Mouse (Mus musculus): ENCODE measurements around the gene Drd4. TPM values are rescaled to one million over a fixed set of nuclear protein-coding genes. Genes with fewer than 3 reads are reported as not detected.

The Drd4 gene
- polyA plus RNA-seq, 1 experiment from 2014 or later, result 0.93 TPM

DNA sequence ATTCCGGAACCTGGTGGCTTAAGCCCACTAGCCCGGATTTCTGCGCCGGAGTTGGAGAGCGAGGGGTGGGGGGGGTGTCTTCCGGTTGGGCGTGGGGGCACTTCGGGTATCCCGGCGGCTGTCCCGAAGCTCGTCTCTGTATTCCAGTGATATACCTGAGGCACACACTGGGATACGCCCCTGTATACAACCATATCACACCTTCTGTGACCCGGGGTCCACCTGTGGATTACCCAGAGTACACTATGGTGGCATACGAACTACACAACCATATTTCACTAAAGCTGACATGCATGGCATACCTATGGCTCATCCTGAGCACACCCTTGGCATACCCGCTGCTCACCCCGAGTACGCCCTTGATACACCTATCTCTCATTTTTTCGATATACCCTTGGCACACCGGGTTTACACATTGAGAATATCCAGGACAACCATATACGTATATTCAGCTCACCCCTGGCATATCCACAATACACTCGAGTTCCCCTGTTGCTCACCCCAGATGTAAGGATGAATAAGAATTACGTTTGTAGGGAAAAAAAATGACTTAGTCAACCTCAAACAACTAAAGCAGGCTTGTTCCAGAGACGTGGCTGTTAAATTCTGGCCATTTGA is 36.7 kb downstream of the Drd4 start:
- Histone ChIP-seq H3K27me3 (ENCODE audit: low read depth, poor library complexity, severe bottlenecking) (no peaks in the 10 kb centered on the region), H3K27ac (peak overlapping the region; percentile 98), H3K4me3 (peak overlapping the region; percentile 66), H3K9me3 (replicated peaks) (no peaks in the 10 kb centered on the region), H3K36me3 (peaks cover 33% of the 10 kb centered on the region), H3K4me1 (peaks cover 29% of the 10 kb centered on the region)
- WGBS, result 21% methylated on average over 24 of the region's 24 CpGs
- no peak for DNase-seq (ENCODE audit: low spot score)

DNA sequence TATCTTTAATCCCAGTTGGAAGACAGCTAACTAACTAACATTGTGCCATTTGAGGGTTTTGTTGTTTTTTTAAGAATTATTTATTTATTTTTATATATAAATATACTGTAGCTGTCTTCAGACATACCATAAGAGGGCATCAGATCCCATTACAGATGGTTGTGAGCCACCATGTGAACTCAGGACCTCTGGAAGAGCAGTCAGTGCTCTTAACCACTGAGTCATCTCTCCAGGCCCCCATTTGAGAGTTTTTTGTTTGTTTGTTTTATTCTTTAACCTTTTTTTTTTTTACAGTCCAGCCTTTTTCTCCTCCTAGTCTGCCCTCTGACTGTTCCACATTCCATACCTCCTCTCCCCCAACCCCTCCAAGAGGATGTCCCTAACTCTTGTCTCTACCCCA is 38.9 kb downstream of the Drd4 start:
- Histone ChIP-seq H3K9me3 (replicated peaks) (no peaks in the 10 kb centered on the region), H3K27ac (no peak overlapping the region), H3K27me3 (ENCODE audit: low read depth, poor library complexity, severe bottlenecking) (no peaks in the 10 kb centered on the region), H3K4me3 (no peak overlapping the region), H3K4me1 (peaks cover 25% of the 10 kb centered on the region), H3K36me3 (peaks cover 39% of the 10 kb centered on the region)
- no peak for DNase-seq (ENCODE audit: low spot score)

DNA sequence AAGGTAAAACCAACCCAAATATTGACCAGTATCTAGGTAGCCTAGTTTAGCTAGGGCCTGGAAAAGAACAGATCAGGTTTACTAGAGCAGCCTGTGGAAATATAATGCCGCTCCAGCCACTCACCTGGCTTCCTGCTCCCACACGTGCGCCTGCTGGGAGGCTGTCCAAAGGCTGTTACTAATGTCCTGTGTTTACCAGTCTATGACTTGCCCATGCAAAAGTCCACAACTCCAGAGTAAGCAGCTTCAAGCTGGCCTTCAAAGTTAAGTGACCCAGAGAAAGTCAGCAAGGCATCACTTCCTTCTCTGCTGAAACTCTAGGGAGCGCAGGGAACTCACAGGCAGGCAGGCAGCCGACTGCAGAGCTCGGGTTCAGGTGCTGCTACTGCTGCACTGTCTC is 40.2 kb downstream of the Drd4 start:
- Histone ChIP-seq H3K36me3 (peaks cover 45% of the 10 kb centered on the region), H3K27ac (no peak overlapping the region), H3K4me1 (peaks cover 13% of the 10 kb centered on the region), H3K4me3 (no peak overlapping the region), H3K9me3 (replicated peaks) (no peaks in the 10 kb centered on the region), H3K27me3 (ENCODE audit: low read depth, poor library complexity, severe bottlenecking) (no peaks in the 10 kb centered on the region)
- DNase-seq (ENCODE audit: low spot score), result no peak
- 81% methylated on average over 6 of the region's 6 CpGs for WGBS

DNA sequence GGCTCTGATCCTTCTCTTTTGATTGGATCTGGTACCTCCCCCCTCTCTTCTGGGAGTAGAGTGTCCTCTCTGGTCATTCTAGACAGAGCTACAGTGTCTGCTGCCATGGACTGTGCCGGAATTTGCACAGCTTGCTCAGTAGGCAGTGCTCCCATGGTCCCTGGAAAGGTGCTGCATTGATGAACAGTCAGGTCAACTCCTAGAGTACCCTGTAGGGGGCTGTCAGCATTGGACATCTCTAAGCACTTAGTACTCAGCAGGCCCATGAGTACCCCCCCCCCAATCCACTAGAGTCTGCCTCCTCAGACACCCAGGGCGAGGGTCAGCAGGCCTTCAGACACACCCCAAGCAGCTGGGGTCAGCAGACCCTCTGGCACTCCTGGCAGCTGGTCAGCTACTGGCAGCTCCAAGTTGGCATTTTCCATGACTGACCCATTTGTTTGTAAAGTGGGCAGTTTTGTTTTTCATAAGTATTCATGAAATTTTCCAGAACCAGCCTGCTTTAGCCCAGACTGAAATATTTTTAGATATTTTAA is 43.3 kb downstream of the Drd4 start:
- H3K9me3 ChIP-seq (replicated peaks), result no peaks in the 10 kb centered on the region
- 82% methylated on average over 2 of the region's 2 CpGs for WGBS
- DNase-seq (ENCODE audit: low spot score), result no peak
- peaks cover 26% of the 10 kb centered on the region for H3K27me3 ChIP-seq (ENCODE audit: low read depth, poor library complexity, severe bottlenecking)
- H3K27ac ChIP-seq, result no peak overlapping the region
- no peak overlapping the region for H3K4me3 ChIP-seq
- H3K4me1 ChIP-seq, result peaks cover 26% of the 10 kb centered on the region
- peaks cover 45% of the 10 kb centered on the region for H3K36me3 ChIP-seq

DNA sequence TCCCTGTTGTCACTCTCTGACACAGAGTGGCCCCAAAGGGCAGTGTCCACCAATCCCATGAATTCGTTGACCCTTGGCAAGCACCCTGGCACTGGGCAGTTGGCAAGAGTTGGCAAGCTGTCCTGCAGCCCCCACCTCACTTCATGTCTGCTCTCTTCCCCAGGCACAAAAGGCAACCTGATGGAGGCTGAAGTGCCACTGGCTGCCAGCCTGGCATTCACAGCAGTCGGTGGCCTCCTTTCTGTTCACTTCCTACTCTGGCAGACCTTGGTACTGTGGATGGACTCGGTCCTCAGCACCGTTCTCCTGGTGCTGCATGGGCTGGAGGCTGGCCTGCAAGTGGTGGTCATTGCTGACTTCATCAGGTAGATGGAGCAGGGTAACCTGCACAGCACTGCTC is 43.9 kb downstream of the Drd4 start:
- no peak overlapping the region for H3K4me3 ChIP-seq

DNA sequence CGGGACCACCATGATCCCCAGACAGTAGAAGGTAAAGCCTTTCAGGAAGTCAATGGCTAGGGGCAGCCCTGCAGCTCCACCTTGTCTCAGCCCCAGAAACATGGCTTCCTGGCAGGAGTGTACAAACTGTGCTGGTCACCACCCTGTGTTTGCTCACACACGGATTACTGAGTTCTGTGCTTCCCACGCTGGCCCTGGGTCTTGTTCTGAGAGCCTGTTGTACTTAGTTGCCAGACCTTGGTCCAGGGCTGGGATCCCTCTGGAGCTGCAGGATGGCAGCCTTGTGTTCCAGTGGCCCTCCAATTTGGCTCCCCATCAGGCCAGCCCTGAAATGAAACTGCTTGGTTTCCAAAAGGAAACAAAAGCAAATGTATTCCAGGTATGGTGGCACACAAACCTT is 44.5 kb downstream of the Drd4 start:
- Histone ChIP-seq H3K27me3 (ENCODE audit: low read depth, poor library complexity, severe bottlenecking) (peaks cover 32% of the 10 kb centered on the region), H3K4me1 (peaks cover 29% of the 10 kb centered on the region), H3K4me3 (no peak overlapping the region), H3K9me3 (replicated peaks) (no peaks in the 10 kb centered on the region), H3K36me3 (peaks cover 45% of the 10 kb centered on the region), H3K27ac (no peak overlapping the region)
- WGBS, result 83% methylated on average over 3 of the region's 3 CpGs
- DNase-seq (ENCODE audit: low spot score), result no peak

More for the DNA sequence above, 43.9 kb downstream of the Drd4 start:
- DNase-seq (ENCODE audit: low spot score), result no peak
- Histone ChIP-seq H3K4me1 (peaks cover 29% of the 10 kb centered on the region), H3K36me3 (peaks cover 45% of the 10 kb centered on the region), H3K27me3 (ENCODE audit: low read depth, poor library complexity, severe bottlenecking) (peaks cover 32% of the 10 kb centered on the region), H3K9me3 (replicated peaks) (no peaks in the 10 kb centered on the region), H3K27ac (no peak overlapping the region)
- 90% methylated on average over 4 of the region's 4 CpGs for WGBS

DNA sequence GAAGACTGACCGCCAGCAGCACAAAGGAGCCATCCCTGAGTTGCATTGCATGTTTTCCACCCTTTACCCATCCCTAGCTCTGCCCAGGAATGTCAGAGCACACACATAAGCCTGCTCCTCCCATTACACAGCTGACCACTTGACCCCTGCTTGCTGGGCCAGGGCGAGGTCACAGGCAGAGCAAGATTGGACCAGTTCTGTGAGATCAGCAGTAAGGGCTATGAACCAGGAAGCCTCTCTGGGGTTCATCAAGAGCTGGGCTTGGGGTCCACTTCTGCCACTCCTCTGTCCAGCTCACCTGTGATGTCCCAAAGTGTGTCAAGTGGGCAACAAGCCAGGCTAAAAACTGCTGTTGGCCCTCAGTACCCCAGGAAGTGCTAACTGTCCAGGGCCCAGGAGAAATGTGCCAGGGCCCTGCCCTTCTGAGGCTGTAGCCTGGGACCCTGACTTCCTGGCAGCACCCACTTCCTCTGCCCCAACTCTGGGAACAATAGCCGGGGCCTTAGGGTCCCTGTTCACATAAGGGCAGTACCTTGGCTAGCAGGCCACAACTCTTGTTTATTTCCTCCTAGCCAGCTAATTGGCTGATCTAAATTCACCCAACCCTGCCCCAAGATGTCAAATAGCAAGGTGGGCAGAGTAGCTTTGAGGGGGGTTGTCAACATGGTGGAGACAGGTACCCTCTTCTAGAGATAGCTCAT is 46.1 kb downstream of the Drd4 start:
- WGBS, result 70% methylated on average over 3 of the region's 3 CpGs
- no peak overlapping the region for H3K4me3 ChIP-seq
- peaks cover 29% of the 10 kb centered on the region for H3K4me1 ChIP-seq
- no peak for DNase-seq (ENCODE audit: low spot score)
- H3K27me3 ChIP-seq (ENCODE audit: low read depth, poor library complexity, severe bottlenecking), result peaks cover 32% of the 10 kb centered on the region
- no peak overlapping the region for H3K27ac ChIP-seq
- peaks cover 35% of the 10 kb centered on the region for H3K36me3 ChIP-seq
- H3K9me3 ChIP-seq (replicated peaks), result no peaks in the 10 kb centered on the region

DNA sequence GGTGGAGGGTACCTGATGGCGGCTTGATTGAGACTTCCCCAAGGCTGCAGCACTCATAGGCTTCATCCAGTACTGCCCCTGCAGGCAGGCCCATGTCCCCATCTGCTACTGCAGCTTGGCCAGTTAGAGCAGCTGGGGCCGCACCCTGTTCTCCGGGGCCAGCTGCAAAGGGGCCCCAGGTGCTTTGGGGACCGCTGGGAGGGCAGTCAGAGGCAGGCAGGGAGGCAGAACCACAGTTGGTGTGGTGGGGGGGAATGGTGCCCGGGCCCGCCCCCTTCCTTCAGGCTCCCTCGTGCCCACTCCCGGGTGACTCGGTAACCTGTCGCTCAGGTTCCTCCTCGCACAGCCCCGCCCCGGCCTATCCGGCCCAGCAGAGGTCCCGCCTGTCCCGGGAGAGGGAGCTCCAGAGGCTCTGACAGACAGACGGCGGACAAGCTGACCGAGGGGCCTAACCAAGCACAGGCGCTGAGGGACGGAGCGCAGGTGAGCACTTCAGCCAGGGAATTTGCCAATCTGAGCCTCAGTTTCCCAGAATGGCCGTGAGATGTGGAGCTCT is 46.8 kb downstream of the Drd4 start, which contains the start of gene Eps8l2:
Eps8l2 (plus strand) TSS at position 305 of the 556 bp plus-strand sequence.
- Histone ChIP-seq H3K27me3 (ENCODE audit: low read depth, poor library complexity, severe bottlenecking) (peaks cover 32% of the 10 kb centered on the region), H3K4me1 (peaks cover 29% of the 10 kb centered on the region), H3K36me3 (peaks cover 28% of the 10 kb centered on the region), H3K4me3 (peak within 1 kb of the TSS; percentile 43), H3K9me3 (replicated peaks) (no peaks in the 10 kb centered on the region), H3K27ac (no peak within 1 kb of the TSS)
- 3% methylated on average over 23 of the region's 23 CpGs for WGBS
- peak; percentile 54 for DNase-seq (ENCODE audit: low spot score)

DNA sequence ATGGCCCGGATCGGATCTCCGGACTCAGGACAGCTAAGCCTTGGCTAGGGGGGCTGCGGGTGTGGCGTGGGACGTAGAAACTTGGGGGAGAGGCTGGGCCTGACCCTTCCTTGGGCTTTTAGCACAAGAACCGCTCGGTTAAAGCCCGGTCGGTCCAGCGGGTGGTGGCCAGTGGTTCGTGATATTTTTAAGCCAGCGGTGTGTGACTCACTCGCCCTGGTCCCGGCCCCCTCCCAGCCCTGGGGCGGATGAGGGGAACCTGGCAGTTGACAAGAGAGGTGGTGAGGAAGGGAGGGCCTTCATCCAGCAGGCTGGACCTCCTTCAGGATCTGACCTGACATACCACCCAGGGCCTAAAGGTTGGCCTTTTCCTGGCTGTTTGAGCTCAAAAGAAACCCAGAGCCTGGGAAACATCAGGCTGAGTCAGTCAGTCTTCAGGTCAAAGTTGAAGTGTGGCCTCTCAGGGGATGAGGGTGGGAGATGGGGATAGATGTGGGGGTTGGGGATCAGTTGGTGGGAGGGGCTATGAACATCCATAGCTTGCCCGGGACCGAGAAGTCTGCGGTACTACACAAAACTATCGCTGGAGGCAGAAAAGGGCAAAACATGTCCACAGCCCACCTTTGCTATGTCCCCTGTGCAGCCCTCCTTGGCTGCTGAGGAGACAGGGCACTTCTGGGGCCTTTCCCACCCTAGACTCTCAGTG is 47.6 kb downstream of the Drd4 start:
- WGBS, result 32% methylated on average over 20 of the region's 20 CpGs
- no peak overlapping the region for H3K27ac ChIP-seq
- peak; percentile 33 for DNase-seq (ENCODE audit: low spot score)

DNA sequence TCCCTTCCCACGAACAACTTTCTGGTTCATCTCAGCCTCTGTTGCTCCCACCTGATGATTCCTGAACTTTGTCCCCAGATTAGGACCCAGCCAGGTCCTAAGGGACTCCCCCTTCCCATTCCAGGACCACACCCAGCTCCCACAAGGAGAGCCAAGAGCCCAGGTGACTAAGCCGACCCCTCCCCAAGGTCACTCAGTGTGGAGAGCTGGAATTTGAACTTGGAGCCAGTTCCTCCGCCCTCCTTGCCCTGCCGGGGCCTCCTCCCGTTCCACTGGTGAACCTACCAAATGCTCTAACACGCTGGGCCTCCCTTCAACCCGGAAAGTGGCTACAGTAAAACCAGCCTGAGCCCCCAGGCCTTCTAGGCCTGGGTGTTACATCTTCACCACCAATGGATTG is 48.2 kb downstream of the Drd4 start:
- 86% methylated on average over 7 of the region's 7 CpGs for WGBS
- Histone ChIP-seq H3K9me3 (replicated peaks) (no peaks in the 10 kb centered on the region), H3K27me3 (ENCODE audit: low read depth, poor library complexity, severe bottlenecking) (peaks cover 32% of the 10 kb centered on the region), H3K4me3 (no peak overlapping the region), H3K27ac (no peak overlapping the region), H3K36me3 (peaks cover 15% of the 10 kb centered on the region), H3K4me1 (peaks cover 29% of the 10 kb centered on the region)
- DNase-seq (ENCODE audit: low spot score), result peak; percentile 29

More for the DNA sequence above, 47.6 kb downstream of the Drd4 start:
- H3K4me3 ChIP-seq, result peak overlapping the region; percentile 43
- no peaks in the 10 kb centered on the region for H3K9me3 ChIP-seq (replicated peaks)
- H3K4me1 ChIP-seq, result peaks cover 29% of the 10 kb centered on the region
- H3K27me3 ChIP-seq (ENCODE audit: low read depth, poor library complexity, severe bottlenecking), result peaks cover 32% of the 10 kb centered on the region
- H3K36me3 ChIP-seq, result peaks cover 21% of the 10 kb centered on the region

DNA sequence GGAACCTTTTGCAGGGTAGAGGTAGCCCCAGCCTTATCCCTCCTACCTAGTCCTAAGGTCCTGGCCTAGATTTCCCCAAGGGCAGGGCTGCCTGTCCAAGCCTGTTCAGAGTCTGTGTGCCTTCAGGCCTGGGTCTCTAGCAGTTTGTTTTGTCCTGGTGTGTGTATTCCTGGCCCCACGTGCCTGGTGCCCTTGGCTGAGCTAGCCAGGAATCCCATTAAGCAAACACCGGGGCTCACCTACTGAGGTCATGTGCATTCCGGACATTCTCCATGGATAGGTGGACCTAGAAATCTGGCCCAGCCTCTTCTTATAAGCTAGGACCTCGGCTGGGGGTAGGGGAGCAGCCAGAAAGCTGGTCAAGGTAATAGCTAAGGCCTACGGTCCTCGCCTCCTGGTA is 48.7 kb downstream of the Drd4 start:
- H3K4me3 ChIP-seq, result no peak overlapping the region
- H3K4me1 ChIP-seq, result peaks cover 29% of the 10 kb centered on the region
- no peak overlapping the region for H3K27ac ChIP-seq
- 83% methylated on average over 6 of the region's 6 CpGs for WGBS
- peaks cover 12% of the 10 kb centered on the region; the same call in 1 of the 2 replicates for H3K36me3 ChIP-seq
- no peaks in the 10 kb centered on the region for H3K9me3 ChIP-seq (replicated peaks)
- H3K27me3 ChIP-seq (ENCODE audit: low read depth, poor library complexity, severe bottlenecking), result peaks cover 32% of the 10 kb centered on the region
- peak; percentile 29 for DNase-seq (ENCODE audit: low spot score)

DNA sequence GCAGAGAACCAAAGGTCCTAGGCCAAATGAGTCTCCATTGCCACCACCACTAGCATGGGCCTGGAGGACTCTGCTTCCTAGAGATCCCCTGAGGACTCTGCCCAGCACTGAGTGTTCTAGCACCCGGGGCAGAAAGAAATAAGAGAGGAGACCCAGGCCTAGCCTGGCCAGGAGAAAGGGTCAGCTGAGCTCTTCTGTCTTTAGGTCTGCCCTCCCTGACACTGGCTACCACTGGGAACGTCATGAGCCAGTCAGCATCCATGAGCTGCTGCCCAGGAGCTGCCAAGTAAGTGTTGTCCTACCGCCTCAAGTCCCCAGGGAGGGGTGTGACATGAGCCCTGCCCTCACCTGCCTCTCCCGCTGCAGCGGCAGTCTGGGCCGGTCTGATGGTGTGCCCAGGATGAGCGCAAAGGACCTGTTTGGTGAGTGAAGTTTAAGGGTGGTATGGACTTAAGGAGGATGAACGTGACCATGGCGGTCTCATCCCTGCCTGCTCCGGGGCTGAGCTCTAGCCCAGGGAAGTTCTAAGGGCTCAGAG is 50.0 kb downstream of the Drd4 start:
- Histone ChIP-seq H3K36me3 (no peaks in the 10 kb centered on the region), H3K27me3 (ENCODE audit: low read depth, poor library complexity, severe bottlenecking) (peaks cover 32% of the 10 kb centered on the region), H3K4me1 (peaks cover 29% of the 10 kb centered on the region), H3K4me3 (no peak overlapping the region), H3K27ac (no peak overlapping the region), H3K9me3 (replicated peaks) (no peaks in the 10 kb centered on the region)
- DNase-seq (ENCODE audit: low spot score), result no peak
- 79% methylated on average over 10 of the region's 10 CpGs for WGBS

Data from limb, embryonic 10.5 days (tissue).